Mouse (Mus musculus): ENCODE measurements around the gene Per1. TPM values are rescaled to one million over a fixed set of nuclear protein-coding genes. Genes with fewer than 3 reads are reported as not detected.

Per1 gene
- polyA plus RNA-seq (2012; rRNA removed; ENCODE audit: low replicate concordance), result 30.1 and 37.1 TPM in 2 replicates

GRCm38 (mm10) chr11:69094697-69095429 is at the start of gene Per1:
Per1 (plus strand) TSS chr11:69095217.

DNA sequence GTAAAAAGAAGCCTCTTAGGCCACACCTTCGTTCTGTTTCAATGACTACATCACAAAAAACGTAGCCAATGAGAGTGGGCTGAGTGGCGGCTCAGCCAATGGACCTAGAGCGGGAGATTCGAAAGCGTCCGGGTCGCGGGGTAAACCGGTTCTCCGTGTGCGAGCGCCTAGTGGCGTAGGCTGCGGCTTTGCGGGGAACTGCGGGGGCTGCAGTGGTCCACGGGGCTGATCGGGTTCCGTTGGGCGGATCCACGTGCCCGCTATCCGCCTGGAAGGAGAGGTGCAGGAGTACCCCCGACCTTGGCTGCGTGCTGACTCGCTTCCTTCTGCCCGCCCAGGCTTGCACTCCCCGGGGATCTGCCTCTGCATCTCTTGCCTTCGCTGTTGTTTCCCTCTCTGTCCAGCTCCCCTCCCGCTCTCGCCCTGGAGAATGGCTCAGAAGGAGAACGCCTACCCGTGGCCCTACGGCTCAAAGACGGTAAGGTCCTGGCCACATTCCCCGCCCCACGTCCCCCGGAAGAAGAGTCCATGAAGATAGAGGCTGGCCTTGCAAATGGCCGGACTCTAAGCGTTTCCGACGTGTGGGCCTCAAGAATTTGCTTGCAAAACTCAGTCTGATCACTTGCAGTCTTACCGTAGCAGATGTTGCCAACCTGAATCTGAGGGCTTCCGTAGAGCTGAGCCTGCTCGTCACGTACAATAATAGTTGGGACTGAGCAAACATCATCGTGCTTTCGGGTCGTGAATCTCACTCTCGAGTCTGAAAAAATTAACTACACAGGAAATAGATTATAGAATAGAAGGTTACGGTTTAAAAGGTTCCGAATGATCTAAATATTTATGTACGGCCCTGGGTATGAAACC is 49.3 kb upstream of the Per1 start, which contains the start of gene Aurkb:
Gene Aurkb, plus strand, starts transcription at position 117 of the 864 bp plus-strand sequence.

DNA sequence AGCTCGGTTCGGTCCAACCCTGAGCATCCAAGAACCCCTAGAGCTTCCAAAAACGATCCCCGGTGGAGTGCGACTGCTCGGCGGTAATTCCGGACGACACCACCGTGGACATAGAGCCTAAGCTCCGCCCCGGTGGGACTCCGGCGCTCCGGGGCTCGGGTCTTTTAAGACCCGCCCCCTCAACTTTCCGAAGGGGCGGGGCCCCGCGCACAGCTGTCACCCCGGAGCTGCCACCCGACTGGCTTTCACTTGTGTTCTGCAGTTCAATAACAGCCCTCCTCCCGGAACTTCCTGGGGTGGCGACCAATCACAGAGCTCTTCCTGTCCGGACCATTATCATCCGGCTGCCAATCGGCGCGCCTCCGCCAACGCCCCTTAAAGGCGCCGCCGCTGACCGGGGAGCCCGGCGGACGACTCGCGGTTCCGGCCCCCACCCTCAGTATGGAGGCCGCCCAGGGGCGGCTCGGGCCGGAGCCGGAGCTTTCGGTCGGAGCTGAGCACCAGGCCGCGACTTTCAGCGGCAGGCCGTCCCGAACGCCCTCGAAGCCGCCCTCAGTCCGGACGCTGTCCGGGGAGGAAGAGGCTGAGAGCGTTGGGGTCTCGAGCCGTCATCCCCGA is 35.6 kb upstream of the Per1 start, which contains the start of gene Borcs6:
Gene Borcs6, plus strand, starts transcription at position 361 of the 618 bp plus-strand sequence.

DNA sequence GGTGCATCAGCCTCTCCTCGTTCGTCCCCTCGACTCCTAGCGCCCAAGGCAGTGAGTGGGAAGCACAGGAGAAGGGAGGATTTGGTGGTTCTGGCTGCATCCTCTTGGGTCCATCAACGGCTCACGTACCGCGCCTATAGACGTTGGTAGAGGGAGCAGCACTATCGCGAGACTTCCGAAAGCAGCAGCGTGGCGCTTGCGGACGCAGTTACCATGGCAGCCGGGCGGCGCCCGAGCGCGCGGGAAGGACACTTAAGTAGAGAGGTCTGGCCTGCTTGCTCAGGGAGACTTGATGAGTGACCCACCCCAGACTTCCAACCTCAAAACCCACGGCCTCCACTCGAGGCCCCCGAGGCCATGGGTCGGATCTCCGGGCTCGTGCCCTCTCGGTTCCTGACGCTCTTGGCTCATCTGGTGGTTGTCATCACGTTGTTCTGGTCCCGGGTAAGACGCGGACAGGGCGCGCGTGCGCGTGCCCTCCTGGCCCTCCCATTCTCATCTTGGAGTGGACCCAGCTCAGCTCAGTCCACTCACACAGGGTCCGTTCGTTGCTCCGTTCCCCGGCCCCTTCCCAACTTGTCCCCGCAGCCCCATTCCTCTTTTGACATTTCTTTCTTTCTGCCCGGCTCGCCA is 24.3 kb upstream of the Per1 start, which contains the start of gene Tmem107:
Gene Tmem107, plus strand, starts transcription at position 217 of the 633 bp plus-strand sequence.

DNA sequence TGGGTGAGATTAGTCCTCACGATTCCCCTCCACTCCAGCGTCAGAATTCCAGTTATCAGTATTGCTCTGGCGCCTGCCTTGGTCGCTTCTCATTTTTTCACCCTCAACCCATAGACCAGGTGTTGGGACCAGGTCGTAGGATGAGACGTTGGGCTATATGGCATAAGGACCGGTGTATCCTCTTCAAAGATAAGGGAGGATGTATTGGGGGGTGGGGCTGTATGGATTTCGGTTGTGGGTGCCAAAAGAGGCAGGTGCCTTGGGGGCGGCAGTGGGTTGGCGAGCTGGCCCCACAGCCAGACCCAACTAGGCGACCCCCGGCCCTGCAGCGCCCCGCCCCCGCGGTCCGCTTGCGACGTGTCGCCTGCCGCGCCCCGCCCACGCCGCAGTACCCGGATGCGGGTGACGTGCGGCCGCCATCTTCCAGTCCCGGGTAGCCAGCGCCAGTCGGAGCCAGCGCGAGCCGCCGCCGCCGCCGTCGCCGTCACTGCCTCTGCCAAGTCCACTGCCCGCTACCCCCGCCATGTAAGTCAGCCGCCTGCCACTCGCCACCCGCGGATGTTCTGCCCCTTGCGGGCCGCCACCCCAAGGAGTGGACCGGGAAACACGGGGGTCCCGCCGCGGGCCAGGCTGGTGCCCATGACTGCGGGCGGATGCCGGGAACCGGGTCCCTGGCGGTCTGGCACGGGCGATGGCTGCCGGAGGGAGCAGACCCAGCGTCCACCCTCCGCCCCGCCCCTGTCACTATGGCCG is 6.7 kb upstream of the Per1 start, which contains the start of gene Vamp2:
Gene Vamp2, plus strand, starts transcription at position 388 of the 753 bp plus-strand sequence.

GRCm38 (mm10) chr11:69120221-69121000 is 25.4 kb downstream of the Per1 start, which contains the start of gene Hes7:
Hes7 (plus strand) TSS chr11:69120404.

GRCm38 (mm10) chr11:69122336-69122951 is 27.4 kb downstream of the Per1 start, which contains the start of gene 9130213A22Rik:
9130213A22Rik (minus strand) TSS chr11:69122589.

GRCm38 (mm10) chr11:69125852-69125918 is 30.7 kb downstream of the Per1 start, which contains the start of gene Aloxe3:
Aloxe3 (plus strand) TSS chr11:69125896.

GRCm38 (mm10) chr11:69156800-69157199 is 61.8 kb downstream of the Per1 start, which contains the start of gene Alox12b:
Alox12b (plus strand) TSS chr11:69156989.

Other genes starting within 250 kb of the Per1 start
- gene Ndel1, start 223.4 kb upstream of the Per1 start, polyA plus RNA-seq (2012; rRNA removed; ENCODE audit: low replicate concordance), result 84.5 and 87.3 TPM in 2 replicates
- gene Rnf222, start 206.7 kb upstream of the Per1 start, polyA plus RNA-seq (2012; rRNA removed; ENCODE audit: low replicate concordance), result 0.19 TPM in 1 of 2 replicates, not detected in the other
- gene Rpl26, start 193.6 kb upstream of the Per1 start, polyA plus RNA-seq (2012; rRNA removed; ENCODE audit: low replicate concordance), result 637 and 1,128 TPM in 2 replicates
- not detected in 2 replicates for gene Odf4, start 168.1 kb upstream of the Per1 start, polyA plus RNA-seq (2012; rRNA removed; ENCODE audit: low replicate concordance)
- 70.7 and 114 TPM in 2 replicates for gene Arhgef15, start 137.7 kb upstream of the Per1 start, polyA plus RNA-seq (2012; rRNA removed; ENCODE audit: low replicate concordance)
- gene Slc25a35, start 127.1 kb upstream of the Per1 start, polyA plus RNA-seq (2012; rRNA removed; ENCODE audit: low replicate concordance), result 107 and 135 TPM in 2 replicates
- 17.1 and 49.9 TPM in 2 replicates for gene Rangrf, start 120.0 kb upstream of the Per1 start, polyA plus RNA-seq (2012; rRNA removed; ENCODE audit: low replicate concordance)
- gene Pfas, start 86.8 kb upstream of the Per1 start, polyA plus RNA-seq (2012; rRNA removed; ENCODE audit: low replicate concordance), result 11.0 and 12.9 TPM in 2 replicates
- 36.3 and 36.6 TPM in 2 replicates for gene Ctc1, start 79.3 kb upstream of the Per1 start, polyA plus RNA-seq (2012; rRNA removed; ENCODE audit: low replicate concordance)
- gene Aurkb, start 49.6 kb upstream of the Per1 start, polyA plus RNA-seq (2012; rRNA removed; ENCODE audit: low replicate concordance), result 5.5 and 18.1 TPM in 2 replicates
- 14.9 and 32.7 TPM in 2 replicates for gene Borcs6, start 35.5 kb upstream of the Per1 start, polyA plus RNA-seq (2012; rRNA removed; ENCODE audit: low replicate concordance)
- 24.3 and 24.6 TPM in 2 replicates for gene Tmem107, start 24.4 kb upstream of the Per1 start, polyA plus RNA-seq (2012; rRNA removed; ENCODE audit: low replicate concordance)
- 115 and 123 TPM in 2 replicates for gene Vamp2, start 6.7 kb upstream of the Per1 start, polyA plus RNA-seq (2012; rRNA removed; ENCODE audit: low replicate concordance)
- 0.29 and 1.0 TPM in 2 replicates for gene Hes7, start 25.2 kb downstream of the Per1 start, polyA plus RNA-seq (2012; rRNA removed; ENCODE audit: low replicate concordance)
- gene 9130213A22Rik, start 27.4 kb downstream of the Per1 start, polyA plus RNA-seq (2012; rRNA removed; ENCODE audit: low replicate concordance), result 1.1 and 1.8 TPM in 2 replicates
- 1.8 and 2.6 TPM in 2 replicates for gene Aloxe3, start 30.7 kb downstream of the Per1 start, polyA plus RNA-seq (2012; rRNA removed; ENCODE audit: low replicate concordance)
- gene Alox12b, start 61.8 kb downstream of the Per1 start, polyA plus RNA-seq (2012; rRNA removed; ENCODE audit: low replicate concordance), result 0.05 and 1.6 TPM in 2 replicates
- gene Alox8, start 102.6 kb downstream of the Per1 start, polyA plus RNA-seq (2012; rRNA removed; ENCODE audit: low replicate concordance), result 0.08 TPM in 1 of 2 replicates, not detected in the other
- gene Gucy2e, start 141.8 kb downstream of the Per1 start, polyA plus RNA-seq (2012; rRNA removed; ENCODE audit: low replicate concordance), result 0.14 and 0.24 TPM in 2 replicates
- 6.4 and 7.9 TPM in 2 replicates for gene Cntrob, start 228.6 kb downstream of the Per1 start, polyA plus RNA-seq (2012; rRNA removed; ENCODE audit: low replicate concordance)
- 31.5 and 86.9 TPM in 2 replicates for gene Trappc1, start 228.8 kb downstream of the Per1 start, polyA plus RNA-seq (2012; rRNA removed; ENCODE audit: low replicate concordance)
- 2.1 and 2.7 TPM in 2 replicates for gene Kcnab3, start 231.0 kb downstream of the Per1 start, polyA plus RNA-seq (2012; rRNA removed; ENCODE audit: low replicate concordance)
- gene Rnf227, start 245.2 kb downstream of the Per1 start, polyA plus RNA-seq (2012; rRNA removed; ENCODE audit: low replicate concordance), result 0.36 and 2.5 TPM in 2 replicates